Mouse (Mus musculus) hindbrain, embryonic 14.5 days (tissue): ENCODE measurements around the gene Aes. TPM values are rescaled to one million over a fixed set of nuclear protein-coding genes. Genes with fewer than 3 reads are reported as not detected.
A peak's percentile ranks its signal among the peaks of the same experiment; 100 is the strongest.

Source experiments
- ATAC-seq: fragments of 200-750 bp; cut with Nextera tagmentation; 2 replicates; pipeline ENCODE4 v1.8.0; 2017; ENCODE audit warnings: moderate number of reproducible peaks, mild to moderate bottlenecking, moderate TSS enrichment, moderate library complexity; ENCODE audit not compliant: low FRiP score
- DNase-seq: peaks from one replicate; pipeline ENCODE4 v3.0.0-alpha.2; 2015; ENCODE audit warnings: low spot score
- H3K27ac ChIP-seq: fragments of 300-500 bp; sonication (generic); 2 replicates; pipeline ENCODE4 v1.5.1; 2014; ENCODE audit warnings: mild to moderate bottlenecking, moderate library complexity
- H3K27me3 ChIP-seq: fragments of 300-500 bp; sonication (generic); 2 replicates; pipeline ENCODE4 v1.6.1; 2014; ENCODE audit warnings: mild to moderate bottlenecking, low read length, mixed read lengths; ENCODE audit not compliant: control insufficient read depth, insufficient read depth
- H3K36me3 ChIP-seq: fragments of 300-500 bp; sonication (generic); replicated peaks from 2 replicates; pipeline ENCODE4 v1.6.1; 2014; ENCODE audit not compliant: control insufficient read depth, insufficient read depth
- H3K4me1 ChIP-seq: fragments of 300-500 bp; sonication (generic); replicated peaks from 2 replicates; pipeline ENCODE4 v1.6.1; 2014; ENCODE audit warnings: antibody characterized with exemption, low read length, mixed read lengths; ENCODE audit not compliant: control insufficient read depth, insufficient read depth
- H3K4me2 ChIP-seq: fragments of 300-500 bp; sonication (generic); replicated peaks from 2 replicates; pipeline ENCODE4 v1.6.1; 2014; ENCODE audit warnings: mild to moderate bottlenecking, moderate library complexity
- H3K4me3 ChIP-seq: fragments of 300-500 bp; sonication (generic); replicated peaks from 2 replicates; pipeline ENCODE4 v1.5.1; 2014; ENCODE audit warnings: mild to moderate bottlenecking, low read length
- H3K9ac ChIP-seq: fragments of 300-500 bp; sonication (generic); 2 replicates; pipeline ENCODE4 v1.6.1; 2014
- H3K9me3 ChIP-seq: fragments of 300-500 bp; sonication (generic); 2 replicates; pipeline ENCODE4 v1.6.1; 2016; ENCODE audit warnings: low read length; ENCODE audit not compliant: control insufficient read depth
- WGBS: fragments of 180-500 bp; shearing (Covaris S2); extraction: QIAGEN DNeasy Blood & Tissue Kit; methylation state at CpG from one replicate; pipeline ENCODE4 v1.1.7; 2014; 5-methylcytosine and 5-hydroxymethylcytosine counted together
- polyA plus RNA-seq: library from polyadenylated mRNA; unstranded; fragments of >200 nt; fragmentation: Nextera tagmentation; extraction: Ambion mirVana; gene quantifications from 2 replicates; pipeline ENCODE4 v1.2.1, GENCODE M21; 2014

The Aes gene
- polyA plus RNA-seq, 1 experiment from 2014 or later = 524 TPM

GRCm38 (mm10) chr10:81571501-81571876 is 12.2 kb downstream of the Aes start:
- H3K4me1 ChIP-seq = peaks cover 52% of the 10 kb centered on the region
- H3K27ac ChIP-seq = peak overlapping the region; percentile 84; the same call in 1 of the 2 replicates

DNA sequence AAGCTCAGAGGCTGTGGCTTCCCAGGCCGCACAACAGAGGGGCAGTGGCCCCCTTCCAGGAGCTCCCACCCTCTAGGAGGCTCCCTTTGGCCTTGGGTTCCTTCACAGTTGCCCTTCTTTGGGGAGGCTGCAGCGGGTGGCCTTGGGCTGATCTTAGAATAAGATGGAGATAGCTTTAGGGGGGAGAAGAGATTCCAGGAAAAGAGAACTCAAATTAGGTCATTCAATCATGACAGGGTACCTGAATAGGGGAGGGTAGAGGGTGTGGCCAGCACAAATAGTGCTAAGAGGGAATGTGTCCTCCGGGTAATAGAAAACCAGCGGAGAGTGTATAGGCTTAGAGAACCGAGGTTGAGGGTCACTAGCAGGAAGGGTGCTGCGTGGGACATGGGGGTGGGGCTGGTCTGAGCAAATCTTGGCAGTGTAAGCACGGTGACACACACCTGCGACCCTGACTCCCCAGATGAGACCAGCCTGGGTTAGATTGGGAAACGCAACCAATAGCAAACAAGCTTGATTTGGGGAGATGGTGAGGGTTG is 12.9 kb downstream of the Aes start:
- Histone ChIP-seq H3K36me3 (0 out of 2 replicates have a peak, but pooled peaks cover 5% of the 10 kb centered on the region), H3K4me3 (0 out of 2 replicates have a peak overlapping the region, but pooled peaks have one; percentile 7), H3K9ac (no peak overlapping the region), H3K27me3 (peaks cover 53% of the 10 kb centered on the region), H3K27ac (no peak overlapping the region), H3K4me2 (peak overlapping the region; percentile 63), H3K4me1 (peaks cover 52% of the 10 kb centered on the region), H3K9me3 (no peaks in the 10 kb centered on the region)
- DNase-seq (no peak), ATAC-seq (no peak)
- 3% methylated on average over 9 of the region's 9 CpGs for WGBS

More at GRCm38 (mm10) chr10:81571501-81571876, 12.2 kb downstream of the Aes start:
- peak; percentile 99 for DNase-seq
- Histone ChIP-seq H3K4me2 (peak overlapping the region; percentile 63), H3K27me3 (peaks cover 53% of the 10 kb centered on the region), H3K9ac (peak overlapping the region; percentile 6; the same call in 1 of the 2 replicates), H3K9me3 (no peaks in the 10 kb centered on the region), H3K4me3 (peak overlapping the region; percentile 31), H3K36me3 (peaks cover 12% of the 10 kb centered on the region; the same call in 1 of the 2 replicates)
- under 1% methylated on average over 18 of the region's 18 CpGs for WGBS
- peak; percentile 93 for ATAC-seq

- Histone ChIP-seq H3K4me1 (peaks cover 52% of the 10 kb centered on the region), H3K4me2 (no peak overlapping the region), H3K9me3 (no peaks in the 10 kb centered on the region), H3K9ac (no peak overlapping the region), H3K4me3 (no peak overlapping the region), H3K27me3 (peaks cover 50% of the 10 kb centered on the region), H3K36me3 (no peaks in the 10 kb centered on the region), H3K27ac (no peak overlapping the region)
- WGBS = 12% methylated on average over 9 of the region's 9 CpGs
- DNase-seq (no peak), ATAC-seq (no peak)
These were observed 13.7 kb downstream of the Aes start for GRCm38 (mm10) chr10:81572975-81573374.

GRCm38 (mm10) chr10:81574081-81575056 is 15.1 kb downstream of the Aes start, which contains the start of gene Tle2:
Gene Tle2 (plus strand): TSS chr10:81574561.
- Histone ChIP-seq H3K9me3 (no peaks in the 10 kb centered on the region), H3K4me3 (peak within 1 kb of the TSS; percentile 55), H3K9ac (peak within 1 kb of the TSS; percentile 74), H3K4me1 (peaks cover 40% of the 10 kb centered on the region), H3K27me3 (peaks cover 51% of the 10 kb centered on the region), H3K27ac (peak within 1 kb of the TSS; percentile 40; the same call in 1 of the 2 replicates), H3K36me3 (no peaks in the 10 kb centered on the region), H3K4me2 (peak within 1 kb of the TSS; percentile 74)
- no peak for ATAC-seq
- DNase-seq = no peak
- 20% methylated on average over 10 of the region's 10 CpGs for WGBS

- peak overlapping the region; percentile 40; the same call in 1 of the 2 replicates for H3K27ac ChIP-seq
- H3K4me1 ChIP-seq = peaks cover 32% of the 10 kb centered on the region
- H3K27me3 ChIP-seq = peaks cover 58% of the 10 kb centered on the region
- H3K9ac ChIP-seq = peak overlapping the region; percentile 74
- no peaks in the 10 kb centered on the region for H3K9me3 ChIP-seq
- WGBS = 0% methylated on average over 29 of the region's 30 CpGs
- H3K4me2 ChIP-seq = peak overlapping the region; percentile 74
- H3K36me3 ChIP-seq = no peaks in the 10 kb centered on the region
- H3K4me3 ChIP-seq = peak overlapping the region; percentile 55
- DNase-seq (no peak), ATAC-seq (no peak)
These were observed 15.9 kb downstream of the Aes start for GRCm38 (mm10) chr10:81575208-81575631.

- peak overlapping the region; percentile 74 for H3K4me2 ChIP-seq
- WGBS = 2% methylated on average over 6 of the region's 6 CpGs
- ATAC-seq = no peak
- no peak overlapping the region for H3K27ac ChIP-seq
- no peaks in the 10 kb centered on the region for H3K9me3 ChIP-seq
- peak overlapping the region; percentile 74 for H3K9ac ChIP-seq
- peaks cover 27% of the 10 kb centered on the region for H3K4me1 ChIP-seq
- peak overlapping the region; percentile 55 for H3K4me3 ChIP-seq
- peaks cover 62% of the 10 kb centered on the region for H3K27me3 ChIP-seq
- DNase-seq = no peak
- no peaks in the 10 kb centered on the region for H3K36me3 ChIP-seq
These were observed 16.4 kb downstream of the Aes start for GRCm38 (mm10) chr10:81575695-81576094.

- peaks cover 17% of the 10 kb centered on the region for H3K4me1 ChIP-seq
- no peaks in the 10 kb centered on the region for H3K36me3 ChIP-seq
- H3K4me3 ChIP-seq = no peak overlapping the region
- no peak overlapping the region for H3K9ac ChIP-seq
- WGBS = 66% methylated on average over 4 of the region's 4 CpGs
- H3K27ac ChIP-seq = no peak overlapping the region
- ATAC-seq (no peak), DNase-seq (no peak)
- no peak overlapping the region for H3K4me2 ChIP-seq
- peaks cover 65% of the 10 kb centered on the region for H3K27me3 ChIP-seq
- no peaks in the 10 kb centered on the region for H3K9me3 ChIP-seq
These were observed 20.7 kb downstream of the Aes start for GRCm38 (mm10) chr10:81579967-81580366.

GRCm38 (mm10) chr10:81580441-81581070 is 21.3 kb downstream of the Aes start:
- Histone ChIP-seq H3K36me3 (no peaks in the 10 kb centered on the region), H3K4me1 (peaks cover 12% of the 10 kb centered on the region), H3K27me3 (peaks cover 71% of the 10 kb centered on the region), H3K27ac (no peak overlapping the region), H3K9me3 (0 out of 2 replicates have a peak, but pooled peaks cover 4% of the 10 kb centered on the region), H3K4me2 (no peak overlapping the region), H3K4me3 (no peak overlapping the region), H3K9ac (no peak overlapping the region; the same call in 1 of the 2 replicates)
- no peak for ATAC-seq
- DNase-seq = no peak
- WGBS = 54% methylated on average over 25 of the region's 25 CpGs
